ENCODE assay signal across 8 mouse cellular contexts in the genomic region with DNA sequence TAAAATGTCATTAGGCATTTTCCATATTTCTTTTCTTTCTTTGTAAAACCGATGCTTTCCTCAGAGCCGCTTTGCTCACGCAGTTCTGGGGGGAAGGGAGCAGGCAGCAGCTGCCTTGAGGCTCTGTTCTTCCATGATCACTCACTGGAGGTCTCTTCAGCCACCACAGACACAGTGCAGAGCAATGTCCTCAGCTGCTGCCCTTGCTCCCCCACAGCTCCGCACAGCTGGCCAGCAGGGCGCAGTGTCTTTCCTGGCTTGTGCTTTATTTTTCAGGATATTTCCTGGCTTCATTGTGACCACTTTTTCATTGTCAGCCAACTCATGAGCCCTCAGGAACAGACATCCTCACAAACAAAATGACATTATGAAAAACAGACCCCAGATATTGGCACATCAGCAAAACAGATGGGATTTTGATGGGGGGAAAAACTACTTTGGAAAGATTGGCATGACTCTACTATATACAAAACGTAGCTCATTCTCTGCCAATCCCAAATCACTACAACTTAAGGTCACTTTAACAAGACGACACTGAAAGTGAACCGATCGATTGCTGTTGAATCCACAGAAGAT.
DNase-seq lines count a peak whose midpoint lies in the region; ATAC-seq lines count a peak whose summit lies in the region.

No protein-coding gene starts in this region.

- no peaks in the 10 kb centered on the region for H3K36me3 ChIP-seq in forebrain, embryonic 16.5 days (ENCODE audit: control insufficient read depth, insufficient read depth)
- H3K36me3 ChIP-seq in limb, embryonic 13.5 days: no peaks in the 10 kb centered on the region
- H3K36me3 ChIP-seq in midbrain, embryonic 15.5 days (replicated peaks): no peaks in the 10 kb centered on the region

- H3K4me3 ChIP-seq in forebrain, embryonic 16.5 days (replicated peaks; ENCODE audit: low read length): no peak overlapping the region
- no peak overlapping the region for H3K4me3 ChIP-seq in limb, embryonic 13.5 days
- no peak overlapping the region for H3K4me3 ChIP-seq in midbrain, embryonic 15.5 days

- ATAC-seq in forebrain, embryonic 16.5 days: peak; percentile 52; the same call in 1 of the 2 replicates
- peak; percentile 88 for ATAC-seq in limb, embryonic 13.5 days (ENCODE audit: low FRiP score, low read depth)
- ATAC-seq in midbrain, embryonic 15.5 days (replicated peaks): peak; percentile 60
- no peak for ATAC-seq in erythroid progenitor cell, adult 5-6 weeks (replicated peaks; ENCODE audit: low FRiP score, poor library complexity, severe bottlenecking)

- no peak overlapping the region for H3K4me2 ChIP-seq in forebrain, embryonic 16.5 days (ENCODE audit: low read length)
- no peak overlapping the region for H3K4me2 ChIP-seq in limb, embryonic 13.5 days (replicated peaks)
- H3K4me2 ChIP-seq in midbrain, embryonic 15.5 days: no peak overlapping the region

- no peaks in the 10 kb centered on the region for H3K27me3 ChIP-seq in forebrain, embryonic 16.5 days (replicated peaks; ENCODE audit: control insufficient read depth, insufficient read depth, low read length)
- H3K27me3 ChIP-seq in limb, embryonic 13.5 days: no peaks in the 10 kb centered on the region
- no peaks in the 10 kb centered on the region for H3K27me3 ChIP-seq in midbrain, embryonic 15.5 days (replicated peaks)

- H3K9ac ChIP-seq in forebrain, embryonic 16.5 days (replicated peaks; ENCODE audit: low read depth, low read length): no peak overlapping the region
- no peak overlapping the region for H3K9ac ChIP-seq in limb, embryonic 13.5 days
- no peak overlapping the region for H3K9ac ChIP-seq in midbrain, embryonic 15.5 days

- DNase-seq in layer of hippocampus, postnatal 14 days (ENCODE audit: low spot score in 2 of 2): peak; percentile 16 to 28
- no peak for DNase-seq in layer of hippocampus, adult 9-10 months (ENCODE audit: low spot score)
- DNase-seq in heart, postnatal 4 days: peak; percentile 74
- DNase-seq in cerebellum, adult 8-10 months: no peak

- WGBS in forebrain, embryonic 16.5 days: 58% methylated on average over 9 of the region's 9 CpGs
- WGBS in limb, embryonic 13.5 days: 42% methylated on average over 9 of the region's 9 CpGs
- 46% methylated on average over 9 of the region's 9 CpGs for WGBS in midbrain, embryonic 15.5 days

- no peaks in the 10 kb centered on the region for H3K9me3 ChIP-seq in forebrain, embryonic 16.5 days (ENCODE audit: control insufficient read depth, low read length)
- no peaks in the 10 kb centered on the region for H3K9me3 ChIP-seq in limb, embryonic 13.5 days
- H3K9me3 ChIP-seq in midbrain, embryonic 15.5 days: no peaks in the 10 kb centered on the region

- no peak overlapping the region for H3K27ac ChIP-seq in forebrain, embryonic 16.5 days (ENCODE audit: low read length)
- H3K27ac ChIP-seq in limb, embryonic 13.5 days: no peak overlapping the region
- no peak overlapping the region for H3K27ac ChIP-seq in midbrain, embryonic 15.5 days

- H3K4me1 ChIP-seq in forebrain, embryonic 16.5 days (replicated peaks; ENCODE audit: control insufficient read depth, insufficient read depth, low read length): no peaks in the 10 kb centered on the region
- H3K4me1 ChIP-seq in limb, embryonic 13.5 days: 0 out of 2 replicates have a peak, but pooled peaks cover 4% of the 10 kb centered on the region
- peaks cover 7% of the 10 kb centered on the region; the same call in 1 of the 2 replicates for H3K4me1 ChIP-seq in midbrain, embryonic 15.5 days

Comparison
In these comparisons a context has a peak if more than half of its experiments do, and no peak if none do; other contexts are left out.
1. DNase-seq: peak in layer of hippocampus, postnatal 14 days (2 of 2) and heart, postnatal 4 days (single experiment); none in layer of hippocampus, adult 9-10 months (single experiment) and cerebellum, adult 8-10 months (single experiment).